Mouse (Mus musculus) macrophage (primary cell): Measurements from ENCODE around the gene Atp2b2. TPM values are rescaled to one million over a fixed set of nuclear protein-coding genes. Genes with fewer than 3 reads are reported as not detected.

Source experiments
- H3K27ac ChIP-seq: fragments of 350-480 bp; formaldehyde crosslinking; 2 replicates; pipeline ENCODE4 v1.9.0; 2021
- H3K36me3 ChIP-seq: fragments of 350-480 bp; formaldehyde crosslinking; 2 replicates; pipeline ENCODE4 v1.9.0; 2021; ENCODE audit errors: inconsistent target
- H3K4me3 ChIP-seq: fragments of 350-480 bp; formaldehyde crosslinking; 2 replicates; pipeline ENCODE4 v1.9.0; 2021; ENCODE audit errors: inconsistent target
- H3K79me2 ChIP-seq: fragments of 350-480 bp; formaldehyde crosslinking; 2 replicates; pipeline ENCODE4 v1.9.0; 2021; ENCODE audit errors: inconsistent target
- WGBS: methylation state at CpG from one replicate; pipeline ENCODE4 v1.1.7; 2026; ENCODE audit warnings: inconsistent platforms; ENCODE audit not compliant: missing documents; 5-methylcytosine and 5-hydroxymethylcytosine counted together
- polyA plus RNA-seq: library from polyadenylated mRNA; stranded (reverse); fragments of 250-400 nt; gene quantifications from 3 replicates; pipeline ENCODE4 v1.2.4, GENCODE M21; 2018; ENCODE audit warnings: inconsistent platforms

Atp2b2 gene
- polyA plus RNA-seq, 1 experiment from 2014 or later, result not detected

GRCm38 (mm10) chr6:113908066-113908465 is 134.3 kb downstream of the Atp2b2 start:
- Histone ChIP-seq H3K36me3 (no peaks in the 10 kb centered on the region), H3K4me3 (no peak overlapping the region), H3K27ac (no peak overlapping the region), H3K79me2 (no peaks in the 10 kb centered on the region)

- Histone ChIP-seq H3K36me3 (no peaks in the 10 kb centered on the region), H3K27ac (no peak overlapping the region), H3K4me3 (no peak overlapping the region), H3K79me2 (no peaks in the 10 kb centered on the region)
- 87% methylated on average over 5 of the region's 5 CpGs for WGBS
These were observed 138.0 kb downstream of the Atp2b2 start for GRCm38 (mm10) chr6:113904406-113904805.

GRCm38 (mm10) chr6:113896023-113896422 is 146.4 kb downstream of the Atp2b2 start:
- Histone ChIP-seq H3K4me3 (no peak overlapping the region), H3K79me2 (no peaks in the 10 kb centered on the region), H3K36me3 (no peaks in the 10 kb centered on the region), H3K27ac (no peak overlapping the region)
- 91% methylated on average over 4 of the region's 4 CpGs for WGBS

GRCm38 (mm10) chr6:113894008-113894407 is 148.4 kb downstream of the Atp2b2 start:
- no peak overlapping the region for H3K27ac ChIP-seq
- no peaks in the 10 kb centered on the region for H3K36me3 ChIP-seq
- H3K79me2 ChIP-seq, result no peaks in the 10 kb centered on the region
- WGBS, result 53% methylated on average over 3 of the region's 3 CpGs
- no peak overlapping the region for H3K4me3 ChIP-seq

- Histone ChIP-seq H3K79me2 (no peaks in the 10 kb centered on the region), H3K4me3 (no peak overlapping the region), H3K27ac (no peak overlapping the region), H3K36me3 (no peaks in the 10 kb centered on the region)
- WGBS, result 56% methylated on average over 13 of the region's 13 CpGs
These were observed 150.2 kb downstream of the Atp2b2 start for GRCm38 (mm10) chr6:113892091-113892674.

- no peaks in the 10 kb centered on the region for H3K36me3 ChIP-seq
- 2% methylated on average over 47 of the region's 49 CpGs for WGBS
- no peak overlapping the region for H3K27ac ChIP-seq
- H3K79me2 ChIP-seq, result no peaks in the 10 kb centered on the region
- no peak overlapping the region for H3K4me3 ChIP-seq
These were observed 151.0 kb downstream of the Atp2b2 start for GRCm38 (mm10) chr6:113891225-113891967.

- 2% methylated on average over 10 of the region's 10 CpGs for WGBS
- no peak overlapping the region for H3K27ac ChIP-seq
- H3K4me3 ChIP-seq, result no peak overlapping the region
- H3K36me3 ChIP-seq, result no peaks in the 10 kb centered on the region
- no peaks in the 10 kb centered on the region for H3K79me2 ChIP-seq
These were observed 151.6 kb downstream of the Atp2b2 start for GRCm38 (mm10) chr6:113890858-113891213.

GRCm38 (mm10) chr6:113890023-113890857 is 152.2 kb downstream of the Atp2b2 start:
- Histone ChIP-seq H3K27ac (no peak overlapping the region), H3K36me3 (no peaks in the 10 kb centered on the region), H3K4me3 (no peak overlapping the region), H3K79me2 (no peaks in the 10 kb centered on the region)
- WGBS, result 17% methylated on average over 14 of the region's 16 CpGs

GRCm38 (mm10) chr6:113889180-113889579 is 153.2 kb downstream of the Atp2b2 start:
- 79% methylated on average over 3 of the region's 3 CpGs for WGBS
- Histone ChIP-seq H3K27ac (no peak overlapping the region), H3K36me3 (no peaks in the 10 kb centered on the region), H3K79me2 (no peaks in the 10 kb centered on the region), H3K4me3 (no peak overlapping the region)

- no peaks in the 10 kb centered on the region for H3K36me3 ChIP-seq
- no peak overlapping the region for H3K27ac ChIP-seq
- H3K4me3 ChIP-seq, result no peak overlapping the region
- H3K79me2 ChIP-seq, result no peaks in the 10 kb centered on the region
These were observed 155.5 kb downstream of the Atp2b2 start for GRCm38 (mm10) chr6:113886886-113887285.

GRCm38 (mm10) chr6:113884806-113885205 is 157.6 kb downstream of the Atp2b2 start:
- H3K79me2 ChIP-seq, result no peaks in the 10 kb centered on the region
- H3K36me3 ChIP-seq, result no peaks in the 10 kb centered on the region
- H3K4me3 ChIP-seq, result no peak overlapping the region
- no peak overlapping the region for H3K27ac ChIP-seq
- WGBS, result 68% methylated on average over 4 of the region's 4 CpGs

- WGBS, result 57% methylated on average over 9 of the region's 9 CpGs
- H3K79me2 ChIP-seq, result no peaks in the 10 kb centered on the region
- H3K4me3 ChIP-seq, result no peak overlapping the region
- no peak overlapping the region for H3K27ac ChIP-seq
- H3K36me3 ChIP-seq, result no peaks in the 10 kb centered on the region
These were observed 159.2 kb downstream of the Atp2b2 start for GRCm38 (mm10) chr6:113883225-113883624.

- Histone ChIP-seq H3K4me3 (no peak overlapping the region), H3K27ac (no peak overlapping the region), H3K79me2 (no peaks in the 10 kb centered on the region), H3K36me3 (no peaks in the 10 kb centered on the region)
- WGBS, result 80% methylated on average over 7 of the region's 7 CpGs
These were observed 160.0 kb downstream of the Atp2b2 start for GRCm38 (mm10) chr6:113882396-113882795.

GRCm38 (mm10) chr6:113881561-113882243 is 160.7 kb downstream of the Atp2b2 start:
- Histone ChIP-seq H3K79me2 (no peaks in the 10 kb centered on the region), H3K27ac (no peak overlapping the region), H3K4me3 (no peak overlapping the region), H3K36me3 (no peaks in the 10 kb centered on the region)
- WGBS, result 56% methylated on average over 8 of the region's 10 CpGs

- no peaks in the 10 kb centered on the region for H3K79me2 ChIP-seq
- WGBS, result 54% methylated on average over 3 of the region's 3 CpGs
- H3K27ac ChIP-seq, result no peak overlapping the region
- H3K4me3 ChIP-seq, result no peak overlapping the region
- no peaks in the 10 kb centered on the region for H3K36me3 ChIP-seq
These were observed 163.0 kb downstream of the Atp2b2 start for GRCm38 (mm10) chr6:113879366-113879765.
